In the genomic region with DNA sequence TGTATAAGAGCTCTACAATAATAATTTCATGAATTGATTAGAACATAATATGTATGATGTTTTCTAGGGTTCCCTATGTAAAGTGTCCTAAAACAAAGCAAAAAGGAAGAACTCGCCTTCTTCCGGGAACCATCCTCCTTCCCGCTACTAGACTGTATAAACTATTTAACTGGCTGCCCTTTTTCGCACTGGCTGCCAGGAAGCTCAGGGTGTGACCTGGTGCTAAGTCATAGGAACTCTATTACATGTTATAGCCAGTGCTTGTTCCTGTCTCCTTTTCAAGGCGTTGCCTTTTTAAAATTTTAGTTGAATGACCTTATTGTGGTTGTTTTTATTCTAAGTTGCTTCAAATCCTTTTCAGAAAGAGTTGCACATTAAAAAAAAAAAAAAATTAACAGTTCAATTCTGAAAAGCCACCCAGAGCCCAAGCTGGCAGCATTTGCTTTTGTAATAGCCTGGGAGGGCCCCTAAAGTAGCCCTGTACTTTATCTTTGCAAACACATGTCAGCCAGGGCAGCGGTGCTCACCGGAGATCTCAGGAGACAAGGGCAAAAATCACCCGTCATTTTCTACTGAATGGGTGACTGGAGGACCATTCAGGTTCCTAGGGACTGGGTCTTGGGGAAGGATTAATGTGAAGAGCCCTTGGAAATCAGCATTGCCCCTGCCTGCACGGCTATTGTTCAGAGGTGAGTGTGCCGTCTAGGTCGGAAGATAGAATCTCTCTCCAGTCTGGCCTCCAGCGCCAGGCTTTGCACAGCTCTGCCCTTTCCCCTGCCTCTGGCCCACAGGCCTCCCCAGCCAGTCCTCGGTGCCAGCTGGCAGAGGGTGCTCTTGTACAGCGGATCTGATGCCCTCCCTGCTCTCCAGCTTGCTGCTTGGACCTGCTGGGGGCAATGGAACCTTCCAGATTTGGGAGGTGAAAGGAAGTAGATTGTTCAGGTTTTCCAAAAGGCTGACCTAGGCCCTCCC, we compare ENCODE assay signal across 8 mouse cellular contexts.
DNase-seq lines count a peak whose midpoint lies in the region; ATAC-seq and TF ChIP-seq lines count a peak whose summit lies in the region.

No protein-coding gene starts in this region.

- H3K27me3 ChIP-seq in kidney, postnatal 0 days (ENCODE audit: insufficient read depth, low read length), result no peaks in the 10 kb centered on the region
- H3K27me3 ChIP-seq in kidney, embryonic 14.5 days (ENCODE audit: control insufficient read depth, insufficient read depth, low read length), result no peaks in the 10 kb centered on the region; the same call in 1 of the 2 replicates
- H3K27me3 ChIP-seq in embryonic facial prominence, embryonic 14.5 days (replicated peaks; ENCODE audit: control insufficient read depth, insufficient read depth, low read length), result peaks cover 7% of the 10 kb centered on the region
- H3K27me3 ChIP-seq in liver, embryonic 16.5 days (ENCODE audit: control insufficient read depth, insufficient read depth, low read depth, low read length), result no peaks in the 10 kb centered on the region
- H3K27me3 ChIP-seq in kidney, embryonic 16.5 days (ENCODE audit: insufficient read depth, low read length), result no peaks in the 10 kb centered on the region; the same call in 1 of the 2 replicates

- H3K27ac ChIP-seq in kidney, postnatal 0 days, result no peak overlapping the region
- no peak overlapping the region for H3K27ac ChIP-seq in kidney, embryonic 14.5 days (ENCODE audit: low read depth, low read length)
- no peak overlapping the region for H3K27ac ChIP-seq in embryonic facial prominence, embryonic 14.5 days (replicated peaks; ENCODE audit: low read depth, low read length)
- peak overlapping the region; percentile 98 for H3K27ac ChIP-seq in liver, embryonic 16.5 days (ENCODE audit: low read length)
- H3K27ac ChIP-seq in kidney, embryonic 16.5 days (ENCODE audit: low read length), result no peak overlapping the region

- DNase-seq in kidney, postnatal 0 days (ENCODE audit: low spot score), result no peak
- peak; percentile 72 for DNase-seq in adrenal gland, postnatal 10 days
- DNase-seq in embryonic facial prominence, embryonic 14.5 days (ENCODE audit: low spot score), result no peak
- no peak for DNase-seq in right cerebral cortex, postnatal 25 days
- DNase-seq in embryo, embryonic 10 days (ENCODE audit: low spot score), result no peak

- peak; percentile 41; the same call in 1 of the 2 replicates for TF ChIP-seq CTCF in kidney, postnatal 0 days (IDR thresholded peaks at IDR 0.05; ENCODE audit: low read depth)

- 0 out of 2 replicates have a peak overlapping the region, but pooled peaks have one; percentile 8 for H3K9ac ChIP-seq in kidney, postnatal 0 days (ENCODE audit: low read depth, low read length)
- no peak overlapping the region for H3K9ac ChIP-seq in kidney, embryonic 14.5 days (ENCODE audit: low read depth, low read length)
- no peak overlapping the region for H3K9ac ChIP-seq in embryonic facial prominence, embryonic 14.5 days (ENCODE audit: low read depth, low read length)
- H3K9ac ChIP-seq in liver, embryonic 16.5 days (ENCODE audit: low read depth, low read length), result peak overlapping the region; percentile 77
- H3K9ac ChIP-seq in kidney, embryonic 16.5 days (replicated peaks; ENCODE audit: low read length), result no peak overlapping the region

- ATAC-seq in kidney, postnatal 0 days (replicated peaks; ENCODE audit: low FRiP score, low read depth), result no peak
- ATAC-seq in kidney, embryonic 14.5 days (ENCODE audit: low FRiP score, low TSS enrichment), result no peak
- ATAC-seq in embryonic facial prominence, embryonic 14.5 days (ENCODE audit: low read depth), result peak; percentile 48; the same call in 1 of the 2 replicates
- ATAC-seq in liver, embryonic 16.5 days (ENCODE audit: low read depth), result peak; percentile 93
- ATAC-seq in kidney, embryonic 16.5 days (ENCODE audit: low FRiP score, low TSS enrichment), result no peak

- H3K36me3 ChIP-seq in kidney, postnatal 0 days (ENCODE audit: insufficient read depth, low read length), result no peaks in the 10 kb centered on the region
- H3K36me3 ChIP-seq in kidney, embryonic 14.5 days (ENCODE audit: control insufficient read depth, insufficient read depth, low read length), result no peaks in the 10 kb centered on the region
- no peaks in the 10 kb centered on the region for H3K36me3 ChIP-seq in embryonic facial prominence, embryonic 14.5 days (ENCODE audit: control insufficient read depth, insufficient read depth, low read length)
- no peaks in the 10 kb centered on the region for H3K36me3 ChIP-seq in liver, embryonic 16.5 days (ENCODE audit: control insufficient read depth, insufficient read depth)
- H3K36me3 ChIP-seq in kidney, embryonic 16.5 days (ENCODE audit: insufficient read depth, low read length), result no peaks in the 10 kb centered on the region

- H3K9me3 ChIP-seq in kidney, postnatal 0 days (replicated peaks; ENCODE audit: low read length), result no peaks in the 10 kb centered on the region
- H3K9me3 ChIP-seq in kidney, embryonic 14.5 days (ENCODE audit: control insufficient read depth, low read length), result no peaks in the 10 kb centered on the region
- H3K9me3 ChIP-seq in embryonic facial prominence, embryonic 14.5 days (ENCODE audit: control insufficient read depth, low read length), result no peaks in the 10 kb centered on the region
- no peaks in the 10 kb centered on the region for H3K9me3 ChIP-seq in liver, embryonic 16.5 days (replicated peaks; ENCODE audit: control insufficient read depth, low read length)
- no peaks in the 10 kb centered on the region for H3K9me3 ChIP-seq in kidney, embryonic 16.5 days (ENCODE audit: low read length)

- no peaks in the 10 kb centered on the region for H3K4me1 ChIP-seq in kidney, postnatal 0 days (replicated peaks; ENCODE audit: insufficient read depth, low read length)
- H3K4me1 ChIP-seq in kidney, embryonic 14.5 days (ENCODE audit: control insufficient read depth, insufficient read depth, low read length), result no peaks in the 10 kb centered on the region
- no peaks in the 10 kb centered on the region for H3K4me1 ChIP-seq in embryonic facial prominence, embryonic 14.5 days (ENCODE audit: control insufficient read depth, insufficient read depth, low read length)
- H3K4me1 ChIP-seq in liver, embryonic 16.5 days (ENCODE audit: control insufficient read depth, low read depth, low read length), result peaks cover 33% of the 10 kb centered on the region
- no peaks in the 10 kb centered on the region for H3K4me1 ChIP-seq in kidney, embryonic 16.5 days (ENCODE audit: insufficient read depth, low read length)

- no peak overlapping the region for H3K4me3 ChIP-seq in kidney, postnatal 0 days (replicated peaks; ENCODE audit: low read depth, low read length)
- no peak overlapping the region for H3K4me3 ChIP-seq in kidney, embryonic 14.5 days (ENCODE audit: low read length)
- H3K4me3 ChIP-seq in embryonic facial prominence, embryonic 14.5 days (ENCODE audit: low read depth, low read length), result no peak overlapping the region
- peak overlapping the region; percentile 69 for H3K4me3 ChIP-seq in liver, embryonic 16.5 days (ENCODE audit: low read depth, low read length)
- no peak overlapping the region for H3K4me3 ChIP-seq in kidney, embryonic 16.5 days (ENCODE audit: low read length)

- H3K4me2 ChIP-seq in kidney, postnatal 0 days (ENCODE audit: low read length), result no peak overlapping the region
- no peak overlapping the region for H3K4me2 ChIP-seq in kidney, embryonic 14.5 days (replicated peaks; ENCODE audit: low read depth, low read length)
- no peak overlapping the region for H3K4me2 ChIP-seq in embryonic facial prominence, embryonic 14.5 days (ENCODE audit: low read depth, low read length)
- peak overlapping the region; percentile 50 for H3K4me2 ChIP-seq in liver, embryonic 16.5 days (ENCODE audit: low read depth, low read length)
- H3K4me2 ChIP-seq in kidney, embryonic 16.5 days (replicated peaks; ENCODE audit: low read depth, low read length), result no peak overlapping the region

- WGBS in kidney, postnatal 0 days, result 72% methylated on average over 14 of the region's 14 CpGs
- WGBS in kidney, embryonic 14.5 days, result 77% methylated on average over 14 of the region's 14 CpGs
- 72% methylated on average over 14 of the region's 14 CpGs for WGBS in embryonic facial prominence, embryonic 14.5 days
- 31% methylated on average over 14 of the region's 14 CpGs for WGBS in liver, embryonic 16.5 days (ENCODE audit: insufficient replicate concordance)
- WGBS in kidney, embryonic 16.5 days, result 75% methylated on average over 14 of the region's 14 CpGs

Comparison
In these comparisons a context has a peak if more than half of its experiments do, and no peak if none do; other contexts are left out.
1. H3K9ac ChIP-seq: peak in kidney, postnatal 0 days (single experiment) and liver, embryonic 16.5 days (single experiment); none in kidney, embryonic 14.5 days (single experiment), embryonic facial prominence, embryonic 14.5 days (single experiment) and kidney, embryonic 16.5 days (single experiment).
2. ATAC-seq: peak in embryonic facial prominence, embryonic 14.5 days (single experiment) and liver, embryonic 16.5 days (single experiment); none in kidney, postnatal 0 days (single experiment), kidney, embryonic 14.5 days (single experiment) and kidney, embryonic 16.5 days (single experiment).